Mouse (Mus musculus) spleen, adult 2 months (tissue): ENCODE data around the gene Aldh1l1. TPM values are rescaled to one million over a fixed set of nuclear protein-coding genes. Genes with fewer than 3 reads are reported as not detected.

ENCODE experiments used
- DNase-seq, 2 experiments: peaks; one replicate each; pipeline versions ENCODE4 v3.0.0 to v3.0.0-alpha.2; 2012 to 2021; ENCODE audit warnings: low spot score in 2 of 2, low read depth in 1 of 2
- H3K27ac ChIP-seq: fragments of 200-500 bp; 2 replicates; pipeline ENCODE4 v1.5.1; 2012; ENCODE audit warnings: low read length, inconsistent platforms; ENCODE audit not compliant: insufficient read depth
- H3K27me3 ChIP-seq: fragments of 200-500 bp; 2 replicates; pipeline ENCODE4 v1.6.1; 2012; ENCODE audit warnings: mild to moderate bottlenecking, moderate library complexity, low read length, inconsistent platforms; ENCODE audit not compliant: control insufficient read depth, insufficient read depth
- H3K36me3 ChIP-seq: fragments of 200-500 bp; 2 replicates; pipeline ENCODE4 v1.6.1; 2012; ENCODE audit warnings: mild to moderate bottlenecking, low read length, inconsistent platforms; ENCODE audit not compliant: control insufficient read depth, insufficient read depth
- H3K4me1 ChIP-seq: fragments of 200-500 bp; 2 replicates; pipeline ENCODE4 v1.6.1; 2011; ENCODE audit warnings: inconsistent platforms; ENCODE audit not compliant: control insufficient read depth, insufficient read depth, insufficient read length
- H3K4me3 ChIP-seq: fragments of 200-500 bp; 2 replicates; pipeline ENCODE4 v1.5.1; 2011; ENCODE audit warnings: mild to moderate bottlenecking, inconsistent platforms; ENCODE audit not compliant: insufficient read depth, insufficient read length; ENCODE audit errors: extremely low read depth
- CTCF ChIP-seq: fragments of 200-500 bp; IDR thresholded peaks from 2 replicates; pipeline ENCODE4 v1.5.1; 2011; ENCODE audit warnings: mild to moderate bottlenecking, inconsistent platforms; ENCODE audit not compliant: insufficient read depth, insufficient read length, insufficient replicate concordance; ENCODE audit errors: extremely low read depth
- POLR2A ChIP-seq: fragments of 200-500 bp; IDR thresholded peaks from 2 replicates; pipeline ENCODE4 v1.6.1; 2011; ENCODE audit warnings: low read depth, low read length, inconsistent platforms
- WGBS: fragments of 180-500 bp; shearing (Covaris S2); methylation state at CpG from one replicate; pipeline ENCODE4 v1.1.7; 2018; 5-methylcytosine and 5-hydroxymethylcytosine counted together
- polyA plus RNA-seq: library from polyadenylated mRNA; depleted of rRNA; stranded (reverse); fragments of >200 nt; gene quantifications from 2 replicates; pipeline ENCODE4 v1.2.3, GENCODE M21; 2012

Aldh1l1 gene
- polyA plus RNA-seq, 1 experiment: 2.9 TPM

DNA sequence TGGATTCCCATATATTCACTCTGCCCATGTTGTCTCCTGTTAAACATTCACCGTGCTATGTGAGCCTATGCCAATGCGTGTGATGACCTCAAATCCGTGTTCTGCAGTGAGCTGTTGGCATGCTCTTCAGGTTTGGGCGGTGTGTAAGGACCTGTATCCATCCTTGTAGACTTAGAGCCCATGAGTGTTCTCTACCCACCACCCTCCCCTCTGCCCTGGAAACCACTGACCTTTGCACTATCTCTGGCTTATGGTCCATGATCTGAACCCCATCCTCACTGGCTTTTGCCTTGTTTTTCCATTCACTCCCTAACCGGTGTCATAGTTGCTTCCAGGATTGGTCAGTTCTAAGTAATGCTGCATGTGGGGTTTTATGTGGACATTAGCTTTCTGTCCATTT is 67.5 kb downstream of the Aldh1l1 start:
- Histone ChIP-seq H3K4me3 (no peak overlapping the region), H3K27me3 (no peaks in the 10 kb centered on the region), H3K36me3 (no peaks in the 10 kb centered on the region), H3K4me1 (no peaks in the 10 kb centered on the region), H3K27ac (no peak overlapping the region)
- WGBS: 90% methylated on average over 5 of the region's 5 CpGs
- DNase-seq: no peak
- no peak for TF ChIP-seq CTCF
- no peak for TF ChIP-seq POLR2A

DNA sequence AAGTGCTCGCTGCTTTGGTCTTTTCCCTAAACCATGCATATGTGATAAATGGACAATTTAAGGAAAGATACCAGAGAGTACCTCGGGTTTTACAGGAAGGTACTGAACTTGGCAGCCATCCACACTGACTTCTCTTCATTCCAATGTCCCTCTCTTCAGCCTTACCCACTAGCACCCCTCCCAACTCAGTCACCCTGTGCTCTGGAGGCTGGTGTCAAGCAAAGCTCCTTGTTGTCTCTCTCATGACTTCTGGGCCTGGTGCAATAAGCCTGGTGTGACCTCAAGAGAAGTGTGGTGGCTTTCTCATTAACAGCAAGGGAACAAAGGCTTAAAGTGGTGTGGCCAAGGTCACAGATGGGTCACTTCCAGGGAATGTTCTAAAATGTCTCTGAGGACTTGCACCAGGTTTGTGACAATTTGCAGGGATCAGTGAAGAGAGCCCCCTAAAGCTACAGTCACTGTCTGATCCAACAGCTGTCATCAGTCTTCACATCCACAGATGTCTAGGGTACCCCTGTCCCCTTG is 70.4 kb downstream of the Aldh1l1 start:
- DNase-seq: no peak
- H3K27me3 ChIP-seq: no peaks in the 10 kb centered on the region
- no peak overlapping the region for H3K27ac ChIP-seq
- WGBS: 62% methylated on average over 2 of the region's 2 CpGs
- TF ChIP-seq CTCF (no peak), POLR2A (no peak)
- H3K4me1 ChIP-seq: no peaks in the 10 kb centered on the region
- H3K4me3 ChIP-seq: no peak overlapping the region
- H3K36me3 ChIP-seq: no peaks in the 10 kb centered on the region

DNA sequence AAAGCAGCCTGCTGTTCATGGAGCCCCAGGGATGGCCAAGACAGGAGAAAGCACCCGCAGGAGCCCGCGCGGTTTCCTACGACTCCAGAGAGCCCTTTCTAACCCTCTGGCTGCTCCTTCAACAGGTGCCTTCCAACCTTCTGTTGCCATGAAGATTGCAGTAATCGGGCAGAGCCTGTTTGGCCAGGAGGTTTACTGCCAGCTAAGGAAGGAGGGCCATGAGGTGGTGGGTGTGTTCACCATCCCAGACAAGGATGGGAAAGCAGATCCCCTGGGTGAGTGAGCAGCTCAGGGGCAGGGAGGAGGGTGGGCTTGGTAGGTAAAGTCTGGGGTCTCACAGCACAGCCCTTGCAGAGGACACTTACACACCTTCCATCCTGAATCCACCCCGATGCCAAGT is 70.8 kb downstream of the Aldh1l1 start:
- TF ChIP-seq CTCF (no peak), POLR2A (no peak)
- Histone ChIP-seq H3K36me3 (no peaks in the 10 kb centered on the region), H3K4me3 (no peak overlapping the region), H3K4me1 (no peaks in the 10 kb centered on the region), H3K27me3 (no peaks in the 10 kb centered on the region), H3K27ac (no peak overlapping the region)
- no peak for DNase-seq
- 92% methylated on average over 7 of the region's 7 CpGs for WGBS

DNA sequence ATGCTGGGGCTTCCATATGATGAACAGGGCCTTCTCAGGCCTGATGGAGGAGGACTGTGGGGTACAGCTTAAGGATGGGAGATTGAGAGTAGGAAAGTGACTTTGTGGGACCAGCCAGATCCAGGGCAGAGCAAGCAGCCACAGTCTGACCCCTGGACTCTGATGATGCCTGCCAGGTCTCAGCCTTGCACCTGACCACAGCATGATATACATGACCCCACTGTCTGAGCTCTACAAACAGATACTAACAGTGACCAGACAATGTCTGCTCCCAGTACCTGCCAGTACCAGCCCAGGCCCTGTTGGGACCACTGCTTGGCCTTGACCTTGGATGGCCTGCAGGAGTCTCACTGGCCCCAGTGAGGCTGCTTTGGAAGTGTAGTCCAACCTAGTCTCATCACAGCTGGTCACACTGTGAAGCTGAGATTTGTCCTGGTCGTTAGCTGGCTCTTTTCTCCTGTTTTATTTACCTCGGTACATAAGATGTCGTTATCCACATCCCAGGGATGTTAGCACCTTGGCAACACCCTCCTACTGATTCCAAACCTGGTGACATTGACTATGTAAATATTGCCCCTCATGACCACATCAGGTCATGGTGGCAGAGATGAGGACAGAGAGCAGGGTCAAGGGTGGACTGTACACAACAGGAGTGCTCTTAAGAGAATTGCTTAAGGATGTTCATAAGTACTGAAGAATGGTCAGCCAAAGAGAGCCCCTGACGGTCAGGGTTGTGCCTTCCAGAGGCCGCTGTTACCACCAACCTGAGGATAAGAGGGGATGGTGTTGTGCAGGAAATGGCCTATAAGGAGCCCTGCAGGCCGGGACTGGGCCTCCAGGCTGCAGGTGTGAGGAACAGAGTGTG is 71.8 kb downstream of the Aldh1l1 start:
- 90% methylated on average over 6 of the region's 6 CpGs for WGBS
- no peak for DNase-seq
- Histone ChIP-seq H3K36me3 (no peaks in the 10 kb centered on the region), H3K27me3 (no peaks in the 10 kb centered on the region), H3K4me3 (no peak overlapping the region), H3K27ac (no peak overlapping the region), H3K4me1 (no peaks in the 10 kb centered on the region)
- TF ChIP-seq CTCF: no peak
- no peak for TF ChIP-seq POLR2A

DNA sequence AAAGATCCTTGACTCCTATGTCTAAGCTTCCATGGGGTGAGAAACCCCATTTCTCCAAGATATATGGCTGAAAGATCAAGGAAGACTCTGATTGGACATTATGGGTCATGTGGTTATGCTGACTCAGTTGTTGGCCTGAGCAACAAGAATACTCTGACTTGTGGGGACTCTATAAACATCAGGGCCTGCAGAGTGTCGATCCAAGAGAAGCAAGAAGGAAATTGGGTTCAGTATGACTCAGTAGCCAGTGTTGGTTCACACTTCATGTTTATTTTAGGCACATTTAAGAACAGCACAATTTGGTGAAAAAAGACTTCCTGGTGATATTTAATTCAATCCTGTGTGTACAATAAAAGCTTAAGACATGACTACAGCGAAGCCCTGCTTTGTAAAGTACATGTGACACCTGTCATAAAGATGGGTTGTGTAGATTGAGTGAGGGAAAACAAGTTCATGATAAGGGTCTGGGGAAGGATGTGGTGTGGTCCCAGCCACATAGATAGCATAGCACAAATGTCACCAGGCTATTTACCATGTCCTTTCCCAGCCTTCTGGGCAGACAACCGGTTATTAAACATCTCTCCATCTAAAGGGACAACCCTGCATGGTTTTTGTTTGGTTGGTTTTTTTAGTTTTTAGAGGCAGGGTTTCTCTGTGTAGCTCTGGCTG is 74.3 kb downstream of the Aldh1l1 start:
- H3K4me1 ChIP-seq: no peaks in the 10 kb centered on the region
- TF ChIP-seq POLR2A (no peak), CTCF (no peak)
- no peak for DNase-seq
- no peaks in the 10 kb centered on the region for H3K36me3 ChIP-seq
- H3K27me3 ChIP-seq: no peaks in the 10 kb centered on the region
- 47% methylated on average over 3 of the region's 3 CpGs for WGBS
- no peak overlapping the region for H3K4me3 ChIP-seq
- H3K27ac ChIP-seq: no peak overlapping the region

DNA sequence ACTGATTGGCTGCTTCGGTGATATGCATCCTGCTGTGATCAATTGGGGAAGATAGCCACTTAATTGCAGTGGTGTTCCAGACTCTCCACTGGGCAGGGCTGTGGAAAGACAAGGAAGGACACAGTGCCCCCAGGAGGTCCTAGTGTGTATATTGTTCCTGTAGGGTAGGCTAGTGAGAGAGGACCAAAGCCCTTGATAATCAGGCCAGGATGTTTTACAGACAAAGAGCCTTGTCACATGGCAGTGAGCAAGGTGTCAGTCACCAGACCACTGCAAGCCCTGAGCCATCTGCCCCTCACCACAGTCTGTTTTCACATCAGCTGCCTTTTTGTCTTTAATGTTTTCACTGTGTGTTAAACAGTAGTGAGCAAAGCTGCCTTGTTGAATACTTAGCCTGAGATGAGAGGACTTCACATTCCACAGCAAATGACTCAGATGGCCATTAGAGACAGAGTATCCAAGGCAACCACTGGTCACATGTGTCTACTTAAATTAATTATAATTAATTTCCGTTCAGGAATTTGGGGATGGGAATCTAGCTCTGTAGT is 75.1 kb downstream of the Aldh1l1 start:
- no peaks in the 10 kb centered on the region for H3K27me3 ChIP-seq
- no peak for DNase-seq
- H3K27ac ChIP-seq: no peak overlapping the region
- H3K4me1 ChIP-seq: no peaks in the 10 kb centered on the region
- no peak overlapping the region for H3K4me3 ChIP-seq
- no peaks in the 10 kb centered on the region for H3K36me3 ChIP-seq
- 79% methylated on average over 2 of the region's 2 CpGs for WGBS
- TF ChIP-seq CTCF (no peak), POLR2A (no peak)
